Mouse (Mus musculus) adrenal gland, adult 2 months (tissue): ENCODE results near the gene Trank1. TPM values are rescaled to one million over a fixed set of nuclear protein-coding genes. Genes with fewer than 3 reads are reported as not detected.
A peak's percentile ranks its signal among the peaks of the same experiment; 100 is the strongest.

Source experiments
- DNase-seq: peaks from one replicate; pipeline ENCODE4 v3.0.0; 2021
- polyA plus RNA-seq: library from polyadenylated mRNA; depleted of rRNA; stranded (reverse); fragments of >200 nt; gene quantifications from 2 replicates; pipeline ENCODE4 v1.2.3, GENCODE M21; 2012
- total RNA-seq, 2 experiments: library from RNA; stranded (reverse); gene quantifications; 2 replicates each; pipeline ENCODE4 v1.2.3; 2021

Trank1 gene
- total and polyA plus RNA-seq, 3 experiments, result 37.5 to 84.7 (median 51.5) TPM

- DNase-seq, result no peak
Measured at GRCm38 (mm10) chr9:111302196-111302831, 9.2 kb upstream of the Trank1 start.

- peak; percentile 54 for DNase-seq
Measured at GRCm38 (mm10) chr9:111304036-111304435, 7.5 kb upstream of the Trank1 start.

GRCm38 (mm10) chr9:111306142-111306541 lies 5.4 kb upstream of the Trank1 start:
- peak; percentile 79 for DNase-seq

GRCm38 (mm10) chr9:111311843-111312441 lies 403 bp downstream of the Trank1 start:
- no peak for DNase-seq

- peak; percentile 59 for DNase-seq
Measured at GRCm38 (mm10) chr9:111312442-111313141, 1.1 kb downstream of the Trank1 start.

- DNase-seq, result peak; percentile 26
Measured at GRCm38 (mm10) chr9:111313299-111313698, 1.8 kb downstream of the Trank1 start.

- no peak for DNase-seq
Measured at GRCm38 (mm10) chr9:111313793-111314192, 2.3 kb downstream of the Trank1 start.

GRCm38 (mm10) chr9:111314219-111314618 lies 2.7 kb downstream of the Trank1 start:
- peak; percentile 77 for DNase-seq

GRCm38 (mm10) chr9:111320912-111321311 lies 9.4 kb downstream of the Trank1 start:
- DNase-seq, result no peak

GRCm38 (mm10) chr9:111324881-111325280 lies 13.3 kb downstream of the Trank1 start:
- DNase-seq, result peak; percentile 72

- DNase-seq, result peak; percentile 58
Measured at GRCm38 (mm10) chr9:111329881-111330280, 18.3 kb downstream of the Trank1 start.

GRCm38 (mm10) chr9:111333790-111334189 lies 22.3 kb downstream of the Trank1 start:
- DNase-seq, result no peak

GRCm38 (mm10) chr9:111334555-111335164 lies 23.1 kb downstream of the Trank1 start:
- DNase-seq, result peak; percentile 50

GRCm38 (mm10) chr9:111351233-111351632 lies 39.7 kb downstream of the Trank1 start:
- DNase-seq, result no peak

- DNase-seq, result no peak
Measured at GRCm38 (mm10) chr9:111351641-111352040, 40.1 kb downstream of the Trank1 start.

GRCm38 (mm10) chr9:111352646-111353045 lies 41.1 kb downstream of the Trank1 start:
- peak; percentile 79 for DNase-seq

GRCm38 (mm10) chr9:111355041-111355440 lies 43.5 kb downstream of the Trank1 start:
- no peak for DNase-seq

GRCm38 (mm10) chr9:111356386-111356785 lies 44.8 kb downstream of the Trank1 start:
- DNase-seq, result no peak

GRCm38 (mm10) chr9:111363656-111364055 lies 52.1 kb downstream of the Trank1 start:
- no peak for DNase-seq

GRCm38 (mm10) chr9:111367713-111368112 lies 56.2 kb downstream of the Trank1 start:
- no peak for DNase-seq

- no peak for DNase-seq
Measured at GRCm38 (mm10) chr9:111372079-111372478, 60.5 kb downstream of the Trank1 start.

- DNase-seq, result no peak
Measured at GRCm38 (mm10) chr9:111377868-111378267, 66.3 kb downstream of the Trank1 start.
